In genomic region chr10:4469406-4469805, GRCm38 (mm10) we compare ENCODE assay signal across 23 mouse cellular contexts. TPM values are rescaled to one million over a fixed set of nuclear protein-coding genes. Genes with fewer than 3 reads are reported as not detected.
DNase-seq lines count a peak whose midpoint lies in the region; ATAC-seq and TF ChIP-seq lines count a peak whose summit lies in the region.
"Had no signal": no experiment of that assay in that cellular context is flagged by ENCODE, and none has a peak within 500 bp of the region (broad histone marks: within the 10 kb centered on the region; RNA-seq: fewer than 3 reads in every experiment).

No protein-coding gene starts in this region.

- H3K4me3 ChIP-seq in MEL (ENCODE audit: control insufficient read depth in 1 of 2, insufficient read depth in 1 of 2, low read depth in 2 of 2, low read length in 2 of 2) = no peak overlapping the region
- no peak overlapping the region for H3K4me3 ChIP-seq in bone marrow macrophage, adult 2 months (ENCODE audit: insufficient read depth, low read length)
- H3K4me3 ChIP-seq in liver, postnatal 0 days (ENCODE audit: low read depth, low read length) = no peak overlapping the region
- H3K4me3 ChIP-seq: embryonic facial prominence, embryonic 10.5 days; erythroblast, embryonic 14.5 days; forebrain, embryonic 10.5 days; gastrocnemius, adult 2 months; heart, adult 2 months; heart, embryonic 12.5 days; hindbrain, embryonic 10.5 days had no signal

- DNase-seq in 416B (ENCODE audit: low read depth) = peak; percentile 61
- DNase-seq in MEL (ENCODE audit: low read depth, low spot score) = peak; percentile 73
- DNase-seq in adrenal gland, adult 8-10 months = no peak
- no peak for DNase-seq in liver, postnatal 0 days
- no peak for DNase-seq in MN1 (ENCODE audit: low spot score)
- DNase-seq: adrenal gland, postnatal 14 days; B cell, adult 2 months; cerebellum, adult 18-20 months; cerebellum, adult 9-11 months; cerebellum, postnatal 36 days; gastrocnemius, adult 2 months; gastrocnemius, postnatal 36 days; heart, adult 2 months; kidney, adult 11 months; kidney, adult 9 months had no signal

- no peaks in the 10 kb centered on the region; a peak in 1 of 4 replicates for H3K36me3 ChIP-seq in MEL (ENCODE audit: control insufficient read depth in 1 of 2, insufficient read depth in 2 of 2, low read length in 2 of 2)
- H3K36me3 ChIP-seq in liver, postnatal 0 days (replicated peaks; ENCODE audit: insufficient read depth, low read length) = no peaks in the 10 kb centered on the region
- H3K36me3 ChIP-seq: embryonic facial prominence, embryonic 10.5 days; forebrain, embryonic 10.5 days; heart, embryonic 12.5 days; hindbrain, embryonic 10.5 days had no signal

- no peak overlapping the region for H3K27ac ChIP-seq in MEL (ENCODE audit: control insufficient read depth, low read depth, low read length)
- 0 out of 2 replicates have a peak overlapping the region, but pooled peaks have one; percentile 26 for H3K27ac ChIP-seq in bone marrow macrophage, adult 2 months (ENCODE audit: insufficient read depth, low read depth, low read length)
- H3K27ac ChIP-seq in liver, postnatal 0 days (ENCODE audit: low read depth) = no peak overlapping the region
- H3K27ac ChIP-seq: embryonic facial prominence, embryonic 10.5 days; forebrain, embryonic 10.5 days; gastrocnemius, adult 2 months; heart, adult 2 months; hindbrain, embryonic 10.5 days; hindbrain, embryonic 14.5 days had no signal

- TF ChIP-seq EP300 in MEL (IDR thresholded peaks at IDR 0.05; ENCODE audit: low read depth in 1 of 2, low read length in 2 of 2) = peak in 1 of 2 experiments; percentile 46; a peak in 2 of 4 replicates
- no peak for TF ChIP-seq EP300 in liver, postnatal 0 days (IDR thresholded peaks at IDR 0.05; ENCODE audit: low read depth)

- H3K9ac ChIP-seq in MEL (ENCODE audit: control insufficient read depth, low read depth, low read length, poor library complexity, severe bottlenecking) = no peak overlapping the region
- H3K9ac ChIP-seq in liver, postnatal 0 days (replicated peaks) = no peak overlapping the region
- H3K9ac ChIP-seq: heart, embryonic 12.5 days; hindbrain, embryonic 14.5 days had no signal

- H3K4me2 ChIP-seq in liver, postnatal 0 days (ENCODE audit: low read depth, low read length) = no peak overlapping the region
- H3K4me2 ChIP-seq: heart, embryonic 12.5 days; hindbrain, embryonic 14.5 days had no signal

- TF ChIP-seq POLR2A in MEL (IDR thresholded peaks at IDR 0.05; ENCODE audit: control insufficient read depth in 1 of 2, insufficient read depth in 1 of 2, low read depth in 1 of 2, low read length in 2 of 2, poor library complexity in 1 of 2) = no peak
- no peak for TF ChIP-seq POLR2A in bone marrow macrophage, adult 2 months (IDR thresholded peaks at IDR 0.05; ENCODE audit: borderline replicate concordance, low read depth, low read length)

- WGBS in liver, postnatal 0 days (ENCODE audit: insufficient replicate concordance) = 70% methylated on average over 3 of the region's 3 CpGs

- no peak for ATAC-seq in liver, postnatal 0 days
- ATAC-seq: forebrain, embryonic 14.5 days had no signal

- peaks cover 0 to 4% of the 10 kb centered on the region in 2 experiments; a peak in 2 of 4 replicates for H3K4me1 ChIP-seq in MEL (ENCODE audit: control insufficient read depth in 1 of 2, insufficient read depth in 2 of 2, low read length in 2 of 2)
- peaks cover 6% of the 10 kb centered on the region for H3K4me1 ChIP-seq in bone marrow macrophage, adult 2 months (ENCODE audit: control insufficient read depth, insufficient read depth, low read length)
- no peaks in the 10 kb centered on the region for H3K4me1 ChIP-seq in liver, postnatal 0 days (ENCODE audit: insufficient read depth)
- H3K4me1 ChIP-seq: forebrain, embryonic 10.5 days; hindbrain, embryonic 10.5 days had no signal

- no peaks in the 10 kb centered on the region for H3K9me3 ChIP-seq in MEL (replicated peaks; ENCODE audit: insufficient read depth, low read length)
- no peaks in the 10 kb centered on the region for H3K9me3 ChIP-seq in liver, postnatal 0 days (ENCODE audit: low read length)
- H3K9me3 ChIP-seq: embryonic facial prominence, embryonic 10.5 days; forebrain, embryonic 10.5 days; heart, embryonic 12.5 days; hindbrain, embryonic 10.5 days had no signal

- TF ChIP-seq CTCF in MEL (IDR thresholded peaks at IDR 0.05 in 2 of 3, conservative IDR thresholded peaks at IDR 0.05 in 1 of 3; ENCODE audit: control insufficient read depth in 1 of 3, insufficient read depth in 1 of 3, low read depth in 2 of 3, low read length in 3 of 3, poor library complexity in 1 of 3, severe bottlenecking in 1 of 3) = no peak
- no peak for TF ChIP-seq CTCF in bone marrow macrophage, adult 2 months (IDR thresholded peaks at IDR 0.05; ENCODE audit: low read depth, low read length)
- no peak for TF ChIP-seq CTCF in liver, postnatal 0 days (IDR thresholded peaks at IDR 0.05; ENCODE audit: low read depth)

- H3K27me3 ChIP-seq in MEL (ENCODE audit: control insufficient read depth in 1 of 2, insufficient read depth in 2 of 2, low read length in 2 of 2) = no peaks in the 10 kb centered on the region
- H3K27me3 ChIP-seq in liver, postnatal 0 days (ENCODE audit: insufficient read depth, low read length) = no peaks in the 10 kb centered on the region
- H3K27me3 ChIP-seq: heart, embryonic 12.5 days had no signal

- H3K79me2 ChIP-seq in MEL (ENCODE audit: control insufficient read depth, insufficient read depth, low read length, poor library complexity) = no peaks in the 10 kb centered on the region

- TF ChIP-seq RAD21 in MEL (IDR thresholded peaks at IDR 0.05; ENCODE audit: low read depth, low read length) = no peak

TF ChIP-seq in MEL, 35 proteins besides CTCF, POLR2A, EP300 and RAD21:
- no peak for TF ChIP-seq MAX (IDR thresholded peaks at IDR 0.05; ENCODE audit: low read length)
- peak; percentile 94 for TF ChIP-seq ZNF384 (IDR thresholded peaks at IDR 0.05; ENCODE audit: low read depth, low read length)
TF ChIP-seq in MEL: peak in this region for 1.

RNA-seq across cellular contexts. Expression of gene Ccdc170, which starts 12.9 kb away (rescaled TPM):
- total RNA-seq in MEL (2012; rRNA removed) = not detected in 2 replicates
- not detected for polyA plus RNA-seq in MEL (2012; ENCODE audit: insufficient read depth in 1 of 2, insufficient read length in 2 of 2, low read depth in 1 of 2, low replicate concordance in 2 of 2, missing spikeins in 1 of 2)
- not detected in 2 replicates for polyA plus RNA-seq in bone marrow macrophage, adult 2 months (2012; ENCODE audit: insufficient read depth, insufficient read length, missing spikeins)
- 1 to 10 TPM in 1 of 4 experiments, under 1 TPM in 3; 0.44 to 1.7 (median 0.69) TPM for total RNA-seq in adrenal gland, adult 8-10 months (2022)
- polyA plus RNA-seq in liver, postnatal 0 days (2015; fragmentation: Nextera tagmentation; extraction: Ambion mirVana) = not detected in 2 replicates
- polyA plus RNA-seq: erythroblast, embryonic 14.5 days; forebrain, embryonic 10.5 days; heart, embryonic 12.5 days had no signal

RNA-seq across cellular contexts. Expression of gene Armt1, which starts 37.1 kb away (rescaled TPM):
- 23.7 and 25.1 TPM in 2 replicates for total RNA-seq in MEL (2012; rRNA removed)
- 10 to 100 TPM in 1 of 2 experiments, not detected in 1; 24.2 TPM for polyA plus RNA-seq in MEL (2012; ENCODE audit: insufficient read depth in 1 of 2, insufficient read length in 2 of 2, low read depth in 1 of 2, low replicate concordance in 2 of 2, missing spikeins in 1 of 2)
- 15.7 and 16.8 TPM in 2 replicates for polyA plus RNA-seq in bone marrow macrophage, adult 2 months (2012; ENCODE audit: insufficient read depth, insufficient read length, missing spikeins)
- 10 to 100 TPM; 15.6 to 20.7 (median 16.7) TPM for total RNA-seq in adrenal gland, adult 8-10 months (2022)
- 12.3 and 13.6 TPM in 2 replicates for polyA plus RNA-seq in liver, postnatal 0 days (2015; fragmentation: Nextera tagmentation; extraction: Ambion mirVana)

RNA-seq across cellular contexts. Expression of gene Rmnd1, which starts 37.2 kb away (rescaled TPM):
- 30.6 and 38.8 TPM in 2 replicates for total RNA-seq in MEL (2012; rRNA removed)
- polyA plus RNA-seq in MEL (2012; ENCODE audit: insufficient read depth in 1 of 2, insufficient read length in 2 of 2, low read depth in 1 of 2, low replicate concordance in 2 of 2, missing spikeins in 1 of 2) = 10 to 100 TPM in 1 of 2 experiments, not detected in 1; 39.6 TPM
- 52.0 and 53.4 TPM in 2 replicates for polyA plus RNA-seq in bone marrow macrophage, adult 2 months (2012; ENCODE audit: insufficient read depth, insufficient read length, missing spikeins)
- total RNA-seq in adrenal gland, adult 8-10 months (2022) = 10 to 100 TPM; 39.8 to 49.9 (median 41.7) TPM
- polyA plus RNA-seq in liver, postnatal 0 days (2015; fragmentation: Nextera tagmentation; extraction: Ambion mirVana) = 15.6 and 16.6 TPM in 2 replicates

Comparison
In these comparisons a context has a peak if more than half of its experiments do, and no peak if none do; other contexts are left out.
1. DNase-seq: peak in 416B (single experiment) and MEL (single experiment); none in adrenal gland, adult 8-10 months (single experiment), liver, postnatal 0 days (single experiment) and MN1 (single experiment).